Mouse (Mus musculus): ENCODE results near the gene Capzb. TPM values are rescaled to one million over a fixed set of nuclear protein-coding genes. Genes with fewer than 3 reads are reported as not detected.

The Capzb gene
- polyA plus RNA-seq, 1 experiment from 2014 or later = 330 TPM

GRCm38 (mm10) chr4:139167107-139167506, 25.6 kb upstream of the Capzb start:
- H3K27me3 ChIP-seq (replicated peaks) = no peaks in the 10 kb centered on the region
- WGBS = 72% methylated on average over 8 of the region's 8 CpGs

GRCm38 (mm10) chr4:139168985-139169747, 23.5 kb upstream of the Capzb start:
- no peak overlapping the region for H3K4me3 ChIP-seq
- no peaks in the 10 kb centered on the region for H3K9me3 ChIP-seq
- no peak overlapping the region for H3K27ac ChIP-seq
- H3K4me1 ChIP-seq = no peaks in the 10 kb centered on the region
- 71% methylated on average over 15 of the region's 15 CpGs for WGBS
- no peaks in the 10 kb centered on the region for H3K36me3 ChIP-seq (replicated peaks)
- ATAC-seq (replicated peaks) = no peak
- no peak overlapping the region for H3K4me2 ChIP-seq
- no peaks in the 10 kb centered on the region for H3K27me3 ChIP-seq (replicated peaks)
- H3K9ac ChIP-seq = no peak overlapping the region

More at GRCm38 (mm10) chr4:139167107-139167506, 25.6 kb upstream of the Capzb start:
- no peaks in the 10 kb centered on the region for H3K9me3 ChIP-seq
- no peak overlapping the region for H3K4me3 ChIP-seq
- H3K4me2 ChIP-seq = no peak overlapping the region
- H3K9ac ChIP-seq = no peak overlapping the region
- no peak for ATAC-seq (replicated peaks)
- H3K27ac ChIP-seq = no peak overlapping the region
- no peaks in the 10 kb centered on the region for H3K4me1 ChIP-seq
- H3K36me3 ChIP-seq (replicated peaks) = no peaks in the 10 kb centered on the region

- no peaks in the 10 kb centered on the region for H3K4me1 ChIP-seq
- H3K36me3 ChIP-seq (replicated peaks) = no peaks in the 10 kb centered on the region
- no peak overlapping the region for H3K4me3 ChIP-seq
- H3K9ac ChIP-seq = no peak overlapping the region
- no peaks in the 10 kb centered on the region for H3K27me3 ChIP-seq (replicated peaks)
- 63% methylated on average over 12 of the region's 12 CpGs for WGBS
- H3K9me3 ChIP-seq = no peaks in the 10 kb centered on the region
- no peak for ATAC-seq (replicated peaks)
- no peak overlapping the region for H3K4me2 ChIP-seq
- no peak overlapping the region for H3K27ac ChIP-seq
These were observed 22.9 kb upstream of the Capzb start for GRCm38 (mm10) chr4:139169748-139170279.

- no peak overlapping the region for H3K9ac ChIP-seq
- no peak for ATAC-seq (replicated peaks)
- no peak overlapping the region for H3K4me3 ChIP-seq
- H3K4me2 ChIP-seq = no peak overlapping the region
- H3K36me3 ChIP-seq (replicated peaks) = no peaks in the 10 kb centered on the region
- no peaks in the 10 kb centered on the region for H3K4me1 ChIP-seq
- no peaks in the 10 kb centered on the region for H3K27me3 ChIP-seq (replicated peaks)
- WGBS = 62% methylated on average over 20 of the region's 20 CpGs
- no peaks in the 10 kb centered on the region for H3K9me3 ChIP-seq
- no peak overlapping the region for H3K27ac ChIP-seq
These were observed 17.4 kb upstream of the Capzb start for GRCm38 (mm10) chr4:139175061-139175971.

GRCm38 (mm10) chr4:139176023-139176422, 16.7 kb upstream of the Capzb start:
- no peaks in the 10 kb centered on the region for H3K9me3 ChIP-seq
- no peak for ATAC-seq (replicated peaks)
- no peak overlapping the region for H3K27ac ChIP-seq
- WGBS = 73% methylated on average over 6 of the region's 6 CpGs
- no peaks in the 10 kb centered on the region for H3K4me1 ChIP-seq
- H3K27me3 ChIP-seq (replicated peaks) = no peaks in the 10 kb centered on the region
- H3K4me2 ChIP-seq = no peak overlapping the region
- no peak overlapping the region for H3K4me3 ChIP-seq
- H3K9ac ChIP-seq = no peak overlapping the region
- no peaks in the 10 kb centered on the region for H3K36me3 ChIP-seq (replicated peaks)

- no peaks in the 10 kb centered on the region for H3K4me1 ChIP-seq
- WGBS = 86% methylated on average over 3 of the region's 3 CpGs
- no peak for ATAC-seq (replicated peaks)
These were observed 14.8 kb upstream of the Capzb start for GRCm38 (mm10) chr4:139177921-139178320.

GRCm38 (mm10) chr4:139178377-139178776, 14.3 kb upstream of the Capzb start:
- Histone ChIP-seq H3K4me3 (no peak overlapping the region), H3K9ac (no peak overlapping the region), H3K27me3 (replicated peaks) (no peaks in the 10 kb centered on the region), H3K36me3 (replicated peaks) (no peaks in the 10 kb centered on the region), H3K27ac (no peak overlapping the region), H3K4me1 (no peaks in the 10 kb centered on the region), H3K9me3 (no peaks in the 10 kb centered on the region), H3K4me2 (no peak overlapping the region)
- ATAC-seq (replicated peaks) = no peak
- WGBS = 95% methylated on average over 11 of the region's 11 CpGs

More at GRCm38 (mm10) chr4:139177921-139178320, 14.8 kb upstream of the Capzb start:
- H3K36me3 ChIP-seq (replicated peaks) = no peaks in the 10 kb centered on the region
- H3K27me3 ChIP-seq (replicated peaks) = no peaks in the 10 kb centered on the region
- H3K4me2 ChIP-seq = no peak overlapping the region
- no peaks in the 10 kb centered on the region for H3K9me3 ChIP-seq
- no peak overlapping the region for H3K9ac ChIP-seq
- H3K27ac ChIP-seq = no peak overlapping the region
- no peak overlapping the region for H3K4me3 ChIP-seq

GRCm38 (mm10) chr4:139179218-139179617, 13.5 kb upstream of the Capzb start:
- 84% methylated on average over 2 of the region's 2 CpGs for WGBS

GRCm38 (mm10) chr4:139179731-139180625, 12.7 kb upstream of the Capzb start:
- no peaks in the 10 kb centered on the region for H3K27me3 ChIP-seq (replicated peaks)
- 89% methylated on average over 17 of the region's 17 CpGs for WGBS
- ATAC-seq (replicated peaks) = no peak
- H3K27ac ChIP-seq = no peak overlapping the region
- no peak overlapping the region for H3K9ac ChIP-seq
- H3K4me3 ChIP-seq = no peak overlapping the region
- no peaks in the 10 kb centered on the region for H3K4me1 ChIP-seq
- no peaks in the 10 kb centered on the region for H3K9me3 ChIP-seq
- H3K4me2 ChIP-seq = no peak overlapping the region
- H3K36me3 ChIP-seq (replicated peaks) = no peaks in the 10 kb centered on the region

More at GRCm38 (mm10) chr4:139179218-139179617, 13.5 kb upstream of the Capzb start:
- Histone ChIP-seq H3K9me3 (no peaks in the 10 kb centered on the region), H3K27ac (no peak overlapping the region), H3K4me2 (no peak overlapping the region), H3K4me1 (no peaks in the 10 kb centered on the region), H3K36me3 (replicated peaks) (no peaks in the 10 kb centered on the region), H3K4me3 (no peak overlapping the region), H3K27me3 (replicated peaks) (no peaks in the 10 kb centered on the region), H3K9ac (no peak overlapping the region)
- no peak for ATAC-seq (replicated peaks)

- H3K36me3 ChIP-seq (replicated peaks) = no peaks in the 10 kb centered on the region
- H3K27me3 ChIP-seq (replicated peaks) = no peaks in the 10 kb centered on the region
- H3K4me2 ChIP-seq = no peak overlapping the region
- no peak overlapping the region for H3K9ac ChIP-seq
- no peak overlapping the region for H3K27ac ChIP-seq
- no peak overlapping the region for H3K4me3 ChIP-seq
- no peaks in the 10 kb centered on the region for H3K4me1 ChIP-seq
- no peak for ATAC-seq (replicated peaks)
- no peaks in the 10 kb centered on the region for H3K9me3 ChIP-seq
These were observed 10.2 kb upstream of the Capzb start for GRCm38 (mm10) chr4:139182511-139182910.

- ATAC-seq (replicated peaks) = no peak
- Histone ChIP-seq H3K4me2 (no peak overlapping the region), H3K27me3 (replicated peaks) (no peaks in the 10 kb centered on the region), H3K9ac (no peak overlapping the region), H3K9me3 (no peaks in the 10 kb centered on the region), H3K36me3 (replicated peaks) (no peaks in the 10 kb centered on the region), H3K4me1 (peaks cover 3% of the 10 kb centered on the region), H3K27ac (no peak overlapping the region), H3K4me3 (no peak overlapping the region)
- WGBS = 87% methylated on average over 5 of the region's 5 CpGs
These were observed 6.8 kb upstream of the Capzb start for GRCm38 (mm10) chr4:139185766-139186442.

All from midbrain, embryonic 15.5 days (tissue).